Mouse (Mus musculus) erythroblast, embryonic 14.5 days (primary cell): ENCODE measurements around the gene Rrp9.

Experiments
- GATA1 ChIP-seq: IDR thresholded peaks from 2 replicates; pipeline ENCODE4 v1.6.1; 2012; ENCODE audit warnings: low read length, inconsistent platforms, mixed read lengths
- TAL1 ChIP-seq: IDR thresholded peaks from 3 replicates; pipeline ENCODE4 v1.6.1; 2012; ENCODE audit warnings: low read length, inconsistent platforms, mixed read lengths

DNA sequence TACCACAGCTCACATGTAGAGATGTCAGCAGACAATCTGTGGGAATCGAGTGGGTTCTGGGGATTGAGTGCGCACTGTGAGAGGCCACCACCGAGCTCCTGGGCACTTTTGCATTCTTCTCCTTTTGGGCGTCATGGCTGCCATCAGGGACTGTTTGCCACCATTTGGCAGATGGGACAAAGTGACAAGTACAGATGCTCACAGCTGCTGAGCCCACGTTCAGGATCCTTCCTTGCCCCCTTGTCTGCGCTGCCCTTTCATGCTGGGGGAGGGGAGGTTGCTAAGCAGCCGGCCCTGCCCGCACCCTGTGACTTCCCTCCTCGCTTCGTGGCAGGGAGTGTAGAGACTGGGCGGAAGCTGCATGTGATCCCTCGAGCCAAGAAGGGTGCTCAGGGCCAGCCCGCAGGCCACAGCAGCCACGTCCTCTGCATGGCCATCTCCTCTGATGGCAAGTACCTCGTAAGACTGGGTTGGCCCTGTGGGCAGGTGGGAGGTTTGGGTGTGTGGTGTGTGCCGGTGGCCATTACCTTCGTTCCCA lies 6.9 kb downstream of the Rrp9 start:
- TF ChIP-seq TAL1 (no peak), GATA1 (no peak)
